Mouse (Mus musculus) gastrocnemius, postnatal 4 days (tissue): Measurements from ENCODE around the gene Atad1. TPM values are rescaled to one million over a fixed set of nuclear protein-coding genes. Genes with fewer than 3 reads are reported as not detected.
"Not testable (repeated sequence)": the region's sequence is repeated elsewhere in the genome, so short reads cannot be mapped to it uniquely, and the experiment has no call there.

Source experiments
- DNase-seq, 2 experiments: peaks; one replicate each; pipeline ENCODE4 v3.0.0; 2021 to 2022; ENCODE audit warnings: low spot score in 2 of 2, mixed read lengths in 2 of 2
- total RNA-seq, 2 experiments: library from RNA; stranded (reverse); gene quantifications; 2 replicates each; pipeline ENCODE4 v1.2.3; 2021

Atad1 gene
- total RNA-seq, 2 experiments from 2014 or later: 40.5 to 44.7 TPM

- no peak for DNase-seq
Observed at GRCm38 (mm10) chr19:32687721-32688120, 51.9 kb downstream of the Atad1 start.

- DNase-seq: no peak
Observed at GRCm38 (mm10) chr19:32683081-32683480, 56.5 kb downstream of the Atad1 start.

GRCm38 (mm10) chr19:32680894-32681293 lies 58.7 kb downstream of the Atad1 start:
- DNase-seq: no peak

GRCm38 (mm10) chr19:32675766-32676165 lies 63.8 kb downstream of the Atad1 start:
- no peak for DNase-seq

DNA sequence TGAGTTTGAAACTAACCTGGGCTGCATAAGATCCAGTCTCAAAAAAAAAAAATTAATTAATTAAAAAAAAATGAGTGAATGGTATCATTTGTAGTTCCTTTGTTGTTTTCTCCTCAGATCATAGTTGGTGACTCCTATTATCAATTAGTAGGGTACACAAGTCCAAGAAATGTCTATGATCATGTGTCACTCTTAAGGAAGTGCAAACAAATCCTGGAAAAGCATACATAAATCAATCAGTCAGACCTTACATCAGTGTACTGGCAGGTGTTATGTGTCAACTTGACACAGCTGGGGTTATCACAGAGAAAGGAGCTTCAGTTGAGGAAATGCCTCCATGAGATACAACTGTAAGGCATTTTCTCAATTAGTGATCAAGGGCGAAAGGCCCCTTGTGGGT lies 71.8 kb downstream of the Atad1 start:
- DNase-seq: not testable (repeated sequence)

- DNase-seq: no peak
Observed at GRCm38 (mm10) chr19:32665243-32665642, 74.3 kb downstream of the Atad1 start.

DNA sequence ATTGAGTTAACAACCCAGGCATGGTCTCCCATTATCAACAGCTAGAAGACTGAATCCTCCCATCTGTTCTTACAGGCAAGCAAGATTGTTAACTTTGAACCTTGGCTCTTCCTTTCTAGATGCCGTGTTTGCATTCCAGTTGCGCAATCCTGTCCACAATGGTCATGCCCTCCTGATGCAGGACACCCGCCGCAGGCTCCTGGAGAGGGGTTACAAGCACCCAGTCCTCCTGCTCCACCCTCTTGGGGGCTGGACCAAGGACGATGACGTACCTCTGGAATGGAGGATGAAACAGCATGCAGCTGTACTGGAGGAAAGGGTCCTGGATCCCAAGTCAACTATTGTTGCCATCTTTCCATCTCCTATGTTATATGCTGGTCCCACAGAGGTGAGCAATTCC lies 76.7 kb downstream of the Atad1 start:
- DNase-seq: no peak

- DNase-seq: no peak
Observed at GRCm38 (mm10) chr19:32659346-32659745, 80.2 kb downstream of the Atad1 start.

DNA sequence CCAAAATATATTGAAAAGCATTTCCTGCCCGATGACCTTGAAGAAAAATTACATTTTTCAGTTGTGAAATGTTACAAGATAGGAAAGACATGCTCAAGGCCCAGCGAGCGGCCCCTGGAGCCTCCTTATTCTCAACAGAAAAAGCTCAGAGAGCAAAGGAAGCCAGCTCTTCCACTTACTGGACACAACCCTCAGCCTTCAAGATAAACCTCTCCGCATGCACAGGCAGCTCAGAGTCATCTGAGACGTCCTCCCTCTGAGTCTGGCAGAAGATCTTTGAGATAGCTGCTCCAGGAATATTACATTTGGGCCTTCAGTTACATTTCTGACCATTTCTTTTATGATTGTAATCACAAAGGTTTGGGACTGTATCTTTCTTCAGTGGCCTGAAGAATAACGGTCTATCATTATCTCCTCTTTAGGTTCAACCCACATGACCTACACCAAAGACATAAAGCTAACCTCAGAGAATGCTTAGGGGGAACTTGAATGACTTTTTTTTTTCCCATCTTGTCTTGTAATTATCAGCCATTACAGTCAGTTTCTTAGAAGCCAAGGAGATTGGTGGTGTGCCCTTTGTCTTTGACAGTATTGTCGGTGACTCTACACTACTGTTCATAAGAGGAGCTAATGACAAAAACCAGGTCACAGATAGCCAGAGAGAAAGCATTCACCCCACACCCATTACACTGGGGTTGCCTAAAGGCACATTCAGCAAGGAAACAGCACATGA lies 85.8 kb downstream of the Atad1 start:
- no peak for DNase-seq

DNA sequence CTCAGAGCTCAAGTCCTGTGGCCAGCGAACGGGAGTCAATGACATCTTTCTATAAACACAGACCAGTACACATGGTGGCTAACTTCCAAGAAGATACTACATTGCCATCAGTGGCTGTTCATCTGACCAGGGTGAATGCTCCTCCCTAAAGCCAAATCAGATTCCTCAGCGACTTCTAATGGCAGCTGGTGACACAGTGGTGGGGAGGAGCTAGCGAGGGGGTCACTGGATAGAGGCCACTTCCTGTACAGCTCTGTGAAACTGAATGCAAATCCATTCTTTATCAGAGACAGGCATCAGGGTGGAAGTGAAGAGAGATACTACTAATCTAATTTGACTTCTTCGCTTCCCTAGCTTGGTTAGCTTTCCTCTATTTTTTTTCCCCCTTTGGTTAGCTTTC lies 86.5 kb downstream of the Atad1 start:
- no peak for DNase-seq

- DNase-seq: no peak
Observed at GRCm38 (mm10) chr19:32651046-32651445, 88.5 kb downstream of the Atad1 start.

DNA sequence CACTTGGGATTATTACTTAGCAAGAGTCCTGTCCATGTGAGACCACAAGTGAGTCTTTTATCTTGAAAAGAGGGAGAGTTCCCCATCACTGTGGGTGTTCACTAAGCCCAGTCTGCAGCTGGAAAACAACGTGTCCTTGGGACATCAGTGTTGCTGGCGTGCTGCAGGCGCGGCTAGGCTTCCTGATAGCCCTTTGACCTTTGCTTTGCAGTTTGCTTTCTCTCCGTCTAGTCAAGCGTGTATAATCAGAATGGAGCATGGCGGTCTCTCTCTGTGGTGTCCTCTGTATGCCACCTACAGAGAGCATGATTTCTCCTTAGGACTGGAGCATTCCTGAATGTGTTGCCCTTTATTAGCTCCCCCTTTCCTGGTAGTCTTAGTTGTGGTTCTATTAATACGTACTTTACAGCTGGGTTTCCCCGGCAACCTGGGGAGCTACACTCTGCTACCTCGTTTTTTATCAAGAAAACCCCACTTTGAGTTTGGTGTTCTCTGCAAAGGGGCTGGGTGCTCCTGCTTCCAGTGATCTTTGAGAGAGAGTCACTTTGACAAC lies 91.5 kb downstream of the Atad1 start:
- DNase-seq: no peak

- no peak for DNase-seq
Observed at GRCm38 (mm10) chr19:32646382-32646781, 93.2 kb downstream of the Atad1 start.

- DNase-seq: no peak
Observed at GRCm38 (mm10) chr19:32645939-32646338, 93.6 kb downstream of the Atad1 start.

DNA sequence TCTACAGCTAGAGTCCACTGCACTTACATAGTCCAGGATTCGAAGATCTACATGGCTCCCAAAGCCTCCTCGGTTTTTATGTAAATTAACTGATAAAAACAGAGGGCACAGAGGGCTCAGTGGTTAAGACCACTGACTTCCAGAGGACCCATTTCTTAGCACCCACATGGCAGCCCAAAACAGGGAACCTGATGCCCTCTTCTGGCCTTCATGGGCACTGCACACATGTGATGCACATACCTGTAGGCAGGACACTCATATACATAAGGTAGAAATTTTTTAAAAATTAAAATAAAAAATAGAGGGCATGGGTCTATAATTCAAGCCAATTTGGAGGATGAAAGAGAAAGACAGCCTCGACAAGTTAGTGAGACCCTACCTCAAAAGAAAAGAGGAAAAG lies 95.9 kb downstream of the Atad1 start:
- no peak for DNase-seq

GRCm38 (mm10) chr19:32641995-32642394 lies 97.6 kb downstream of the Atad1 start:
- no peak for DNase-seq

- no peak for DNase-seq
Observed at GRCm38 (mm10) chr19:32641535-32641934, 98.1 kb downstream of the Atad1 start.

DNA sequence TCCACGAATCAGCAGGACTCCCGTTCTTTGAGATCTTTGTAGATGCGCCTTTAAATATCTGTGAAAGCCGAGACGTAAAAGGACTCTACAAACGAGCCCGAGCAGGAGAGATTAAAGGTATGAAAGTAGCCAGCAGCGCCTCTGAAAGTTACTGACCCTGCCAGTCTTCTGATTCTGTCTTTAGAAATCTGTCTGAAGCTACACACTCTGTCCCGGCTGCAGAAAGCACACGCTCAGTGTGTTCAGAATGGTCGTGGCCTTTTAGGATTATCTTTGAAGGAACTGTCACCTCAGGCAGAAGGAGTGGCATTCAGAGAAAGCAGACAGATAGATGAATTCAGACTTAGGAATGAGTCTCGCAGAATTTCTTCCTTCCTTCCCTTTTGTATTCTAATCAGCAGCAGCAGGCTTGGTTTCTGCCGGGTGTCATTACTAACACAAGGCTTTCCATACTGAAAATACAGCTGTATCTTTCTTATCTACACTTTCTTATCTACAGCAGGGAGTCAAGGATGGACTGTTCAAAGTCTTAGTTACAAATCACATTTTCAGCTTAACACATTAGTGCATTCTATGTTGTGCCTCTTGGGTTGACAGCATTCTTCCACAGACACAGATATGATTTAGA lies 101.2 kb downstream of the Atad1 start:
- no peak for DNase-seq

DNA sequence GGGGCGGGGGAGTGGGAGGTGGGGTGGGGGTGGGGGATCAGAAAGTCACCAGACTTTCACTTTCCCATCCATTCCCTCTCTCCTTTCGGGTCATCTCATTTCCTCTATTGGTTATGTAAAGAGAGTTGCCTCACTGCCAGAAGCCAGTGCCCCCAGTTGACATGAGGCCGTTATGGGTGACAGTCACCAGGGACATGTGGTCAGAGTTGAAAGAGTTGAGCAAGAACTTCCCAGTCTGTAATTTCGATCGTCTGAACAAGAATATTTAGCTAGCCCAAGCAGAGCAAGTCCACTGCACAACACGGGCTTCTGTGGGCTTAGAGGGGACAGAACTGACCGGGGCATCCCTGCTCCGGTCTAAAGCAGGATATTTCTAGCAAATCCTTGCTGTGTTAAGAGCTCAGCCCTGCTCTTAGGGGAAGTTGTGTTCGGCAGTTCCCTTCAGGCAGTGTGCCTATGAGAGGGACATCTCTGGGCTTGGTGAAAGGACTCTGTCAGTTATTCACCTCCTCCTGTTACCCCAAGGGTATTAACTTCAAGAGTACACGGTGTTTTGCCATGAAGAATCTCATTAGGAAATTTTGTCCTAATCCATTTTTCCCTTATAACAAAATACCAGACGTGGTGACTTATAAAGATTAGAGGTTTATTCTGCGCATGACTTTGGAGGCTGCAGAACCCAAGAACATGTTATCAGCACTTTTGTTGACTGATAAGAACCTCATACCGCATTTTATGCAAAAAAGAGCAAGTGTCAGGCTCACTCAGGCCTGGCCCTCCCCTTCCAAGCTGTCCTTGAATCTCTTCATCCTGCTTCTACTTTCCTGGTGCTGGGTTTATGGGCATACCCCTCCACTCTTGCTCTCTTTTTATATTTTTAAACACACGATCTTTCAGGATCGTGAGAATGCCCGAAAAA lies 102.0 kb downstream of the Atad1 start:
- DNase-seq: no peak

DNA sequence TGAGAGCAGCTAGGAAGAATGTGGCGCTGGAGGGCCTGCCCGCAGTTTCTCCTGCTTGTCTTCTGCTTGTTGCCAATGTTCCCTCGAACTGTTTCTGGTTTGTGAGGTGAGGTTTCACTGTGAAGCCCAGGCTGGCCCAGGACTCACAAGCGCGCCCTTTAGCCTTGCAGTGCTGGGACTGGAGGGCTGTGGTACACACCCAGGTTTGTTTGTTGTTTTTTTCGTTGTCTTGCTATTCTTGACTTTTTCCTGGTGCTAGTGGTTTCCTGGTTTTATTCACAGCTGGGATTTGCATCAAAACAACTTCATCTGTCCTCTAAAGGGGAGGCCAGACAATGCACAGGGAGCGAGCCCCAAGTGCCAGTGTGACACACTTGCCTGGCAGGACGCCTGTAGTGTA lies 104.7 kb downstream of the Atad1 start:
- no peak for DNase-seq

- DNase-seq: no peak
Observed at GRCm38 (mm10) chr19:32628572-32629132, 110.9 kb downstream of the Atad1 start.
